Mouse (Mus musculus) CD8-positive naive resting alpha-beta T cell, adult 57 days (primary cell): ENCODE results near the gene Cd93. TPM values are rescaled to one million over a fixed set of nuclear protein-coding genes. Genes with fewer than 3 reads are reported as not detected.

ENCODE experiments used
- total RNA-seq: library from RNA; stranded (reverse); gene quantifications from one replicate; pipeline ENCODE4 v1.2.4, GENCODE M21; 2023

Gene Cd93
- total RNA-seq: 1.3 TPM

DNA sequence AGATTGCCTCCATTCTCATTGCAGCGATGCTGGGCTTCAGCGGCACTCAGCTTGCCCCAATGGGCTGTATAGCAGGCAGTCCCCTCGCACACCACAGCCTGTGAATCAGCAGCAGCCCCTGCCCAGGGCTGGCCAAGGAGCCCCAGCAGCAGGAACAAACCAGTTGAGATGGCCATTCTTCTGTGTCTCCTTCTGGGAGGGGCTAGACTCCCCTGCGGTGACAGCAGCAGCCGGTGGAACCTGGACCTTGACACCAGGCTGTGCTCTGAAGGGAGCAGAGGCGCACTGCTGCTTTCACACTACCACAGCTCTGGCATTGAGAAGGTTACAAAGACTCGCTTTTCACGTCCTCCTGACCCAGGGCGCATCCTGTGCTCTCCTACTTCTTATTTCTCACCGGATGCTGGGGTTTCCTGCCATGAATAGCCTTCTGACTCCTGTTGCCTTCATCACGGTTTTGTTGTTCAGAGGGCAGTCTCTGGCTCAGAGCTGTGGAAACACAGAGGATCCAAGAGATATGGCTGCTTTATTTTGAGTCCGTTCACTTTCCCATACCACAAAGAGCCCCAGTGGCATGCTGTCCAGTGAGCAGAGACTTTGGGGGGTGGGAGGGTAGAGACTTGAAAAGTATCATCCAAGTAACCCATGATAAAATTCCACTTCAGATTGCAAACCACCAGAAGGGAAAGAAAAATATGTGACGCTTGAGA, at the start of gene Cd93:
Gene Cd93, minus strand, starts transcription at position 315 of the 710 bp plus-strand sequence.

GRCm38 (mm10) chr2:148407870-148408760, 35.2 kb downstream of the Cd93 start, which contains the start of gene Thbd:
Gene Thbd (minus strand): TSS chr2:148408188.

GRCm38 (mm10) chr2:148395131-148396051, 48.0 kb downstream of the Cd93 start, which contains the start of gene Sstr4:
Gene Sstr4 (plus strand): TSS chr2:148395344.

Other genes starting within 250 kb of the Cd93 start
- gene Sstr4, start 48.2 kb downstream of the Cd93 start, total RNA-seq: not detected
- 0.18 TPM for gene Thbd, start 35.4 kb downstream of the Cd93 start, total RNA-seq
- gene Nxt1, start 229.0 kb upstream of the Cd93 start, total RNA-seq: 16.1 TPM
- 8.1 TPM for gene Gzf1, start 237.5 kb upstream of the Cd93 start, total RNA-seq